Mouse (Mus musculus) NIH3T3 (cell line): Measurements from ENCODE around the gene Gpr88.
"Not testable (repeated sequence)": the region's sequence is repeated elsewhere in the genome, so short reads cannot be mapped to it uniquely, and the experiment has no call there.

Source experiments
- DNase-seq: peaks from one replicate; pipeline ENCODE4 v3.0.0-alpha.2; 2012; ENCODE audit warnings: low read depth

The Gpr88 gene

DNA sequence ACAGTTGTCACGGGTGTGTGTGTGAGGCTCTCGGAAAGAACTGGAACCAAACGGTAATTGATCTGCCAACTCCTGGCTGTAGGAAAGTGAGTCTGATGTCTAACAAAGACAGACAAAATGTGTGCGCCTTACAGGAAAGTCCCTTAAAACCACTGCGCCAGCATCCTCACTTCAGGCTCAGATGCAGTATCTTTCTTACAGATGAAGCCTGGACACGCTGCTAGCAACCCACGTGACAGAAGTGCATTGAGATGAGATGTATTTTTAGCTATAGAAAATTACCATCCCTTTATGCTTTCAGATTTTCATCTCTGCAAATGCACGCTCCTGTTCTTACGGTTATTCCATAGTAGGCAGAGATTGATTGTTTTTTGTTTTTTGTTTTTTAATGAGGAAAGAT, 10.6 kb downstream of the Gpr88 start:
- no peak for DNase-seq

DNA sequence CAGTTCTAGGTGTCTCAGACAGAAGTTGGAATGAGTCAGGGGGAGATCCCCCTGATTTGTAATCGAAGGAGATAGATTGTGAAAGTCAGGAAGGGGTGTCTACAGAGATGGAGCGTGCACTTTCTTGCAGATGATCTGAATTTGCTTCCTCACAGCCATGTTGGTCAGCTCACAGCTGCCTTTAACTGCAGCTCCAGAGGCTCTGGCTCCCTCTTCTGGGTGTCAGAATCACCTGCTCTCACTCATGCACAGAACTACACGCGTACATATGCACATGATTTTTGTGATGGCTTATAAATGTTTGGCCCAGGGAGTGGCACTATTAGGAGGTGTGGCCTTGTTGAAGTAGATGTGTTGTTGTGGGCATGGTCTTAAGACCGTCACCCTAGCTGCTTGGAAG, 15.8 kb downstream of the Gpr88 start:
- peak; percentile 38 for DNase-seq

DNA sequence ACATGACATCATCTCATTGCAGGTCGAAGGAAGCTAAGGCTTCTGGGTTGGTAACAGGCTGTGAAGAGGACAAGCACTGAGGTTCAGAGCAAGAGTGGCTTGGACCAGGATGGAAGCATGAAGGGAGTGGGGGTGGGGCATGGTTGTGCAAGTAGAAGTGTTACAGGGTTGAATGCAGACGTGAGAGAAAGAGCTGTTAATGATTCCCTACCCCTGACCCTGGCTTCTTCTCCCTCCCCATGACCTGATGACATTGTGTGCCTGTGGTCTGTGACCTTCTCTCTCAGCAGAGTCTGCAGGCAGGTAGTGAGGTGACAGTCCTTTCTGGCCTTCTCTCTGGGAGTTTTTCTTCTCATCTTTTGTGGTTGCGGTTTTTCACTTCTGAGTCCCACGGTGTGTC, 16.4 kb downstream of the Gpr88 start:
- no peak for DNase-seq

DNA sequence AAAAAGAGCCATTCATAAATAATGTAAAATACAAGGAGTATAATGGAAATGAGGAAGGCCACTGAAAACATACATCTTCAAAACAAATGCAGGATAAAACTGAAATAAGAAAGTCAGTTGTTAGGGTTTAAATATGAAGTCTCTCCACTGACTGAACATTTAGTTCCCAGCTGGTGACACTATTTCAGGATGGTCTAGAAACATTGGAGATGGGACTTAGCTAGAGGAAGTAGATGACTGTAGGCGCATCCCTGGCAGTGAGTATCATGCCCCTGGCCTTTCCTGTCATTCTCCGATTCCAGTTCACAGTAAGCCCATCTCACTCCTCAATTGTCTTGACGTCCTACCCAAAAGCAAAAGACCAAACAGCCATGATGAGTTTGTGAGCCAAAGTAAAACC, 19.8 kb downstream of the Gpr88 start:
- DNase-seq, result no peak

DNA sequence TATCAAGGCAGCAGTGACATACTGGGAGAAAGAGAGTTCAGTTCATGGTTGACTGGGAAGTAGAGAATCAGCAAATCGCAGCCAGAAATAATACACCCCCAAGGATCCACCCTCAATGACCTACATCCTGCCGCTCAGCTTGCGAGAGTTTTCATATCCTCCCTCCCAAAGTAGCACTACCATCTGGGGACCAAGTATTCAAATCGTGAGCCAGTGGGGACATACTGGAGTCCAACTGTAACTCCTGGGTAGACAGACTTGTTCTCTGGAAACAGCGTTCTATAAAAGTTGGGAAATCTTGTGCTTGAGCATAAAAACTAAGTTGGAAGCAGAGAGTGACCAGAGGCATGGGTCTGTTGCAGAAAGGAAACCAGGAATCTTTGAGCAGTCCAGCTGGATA, 20.5 kb downstream of the Gpr88 start:
- no peak for DNase-seq

- DNase-seq, result no peak
Observed at GRCm38 (mm10) chr3:116229336-116229735, 24.0 kb downstream of the Gpr88 start.

GRCm38 (mm10) chr3:116228360-116229245, 24.7 kb downstream of the Gpr88 start:
- DNase-seq, result peak; percentile 46

GRCm38 (mm10) chr3:116227383-116227782, 25.9 kb downstream of the Gpr88 start:
- DNase-seq, result peak; percentile 86

DNA sequence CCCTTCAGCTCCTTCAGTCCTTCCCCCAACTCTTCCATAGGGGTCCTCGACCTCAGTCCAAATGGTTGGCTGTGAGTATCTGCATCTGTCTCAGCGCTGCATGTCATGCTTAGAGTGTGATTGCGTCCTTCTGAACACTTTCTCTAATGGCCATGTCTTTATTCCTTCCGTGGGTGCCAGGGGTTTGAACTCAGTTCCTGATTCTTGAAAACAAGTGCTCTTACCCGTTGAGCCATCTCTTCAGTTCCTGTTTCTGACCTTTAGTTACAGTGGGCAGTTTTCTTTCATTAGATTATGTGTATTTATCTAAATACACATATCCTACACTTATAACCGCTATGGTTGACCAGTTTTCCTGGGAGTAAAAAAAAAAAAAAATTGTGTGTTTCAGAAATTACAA, 26.4 kb downstream of the Gpr88 start:
- no peak for DNase-seq

GRCm38 (mm10) chr3:116222511-116223243, 30.6 kb downstream of the Gpr88 start:
- no peak for DNase-seq

GRCm38 (mm10) chr3:116221686-116222010, 31.7 kb downstream of the Gpr88 start:
- DNase-seq, result no peak

- peak; percentile 67 for DNase-seq
Observed at GRCm38 (mm10) chr3:116220980-116221685, 32.2 kb downstream of the Gpr88 start.

- DNase-seq, result not testable (repeated sequence)
Observed at GRCm38 (mm10) chr3:116217398-116217797, 35.9 kb downstream of the Gpr88 start.

GRCm38 (mm10) chr3:116216261-116216660, 37.0 kb downstream of the Gpr88 start:
- DNase-seq, result no peak

DNA sequence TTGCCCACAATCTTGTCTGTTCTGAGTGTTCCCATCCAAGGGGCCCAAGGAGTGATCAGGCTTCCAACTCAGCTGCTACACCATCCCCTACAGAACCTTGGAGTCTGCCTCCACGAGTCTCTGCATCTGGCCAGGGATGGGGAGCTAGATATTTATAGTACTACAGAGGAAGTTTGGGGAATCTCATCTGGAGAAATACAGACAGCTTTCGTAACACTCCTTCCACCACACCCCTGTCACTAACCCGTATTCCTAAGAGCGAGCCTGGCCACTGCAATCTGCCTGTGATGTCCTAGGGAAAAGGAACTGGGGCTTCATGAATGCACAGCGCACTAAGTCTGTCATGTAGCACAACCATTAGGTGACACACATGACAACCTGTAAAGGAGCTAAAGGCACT, 41.7 kb downstream of the Gpr88 start:
- DNase-seq, result no peak

DNA sequence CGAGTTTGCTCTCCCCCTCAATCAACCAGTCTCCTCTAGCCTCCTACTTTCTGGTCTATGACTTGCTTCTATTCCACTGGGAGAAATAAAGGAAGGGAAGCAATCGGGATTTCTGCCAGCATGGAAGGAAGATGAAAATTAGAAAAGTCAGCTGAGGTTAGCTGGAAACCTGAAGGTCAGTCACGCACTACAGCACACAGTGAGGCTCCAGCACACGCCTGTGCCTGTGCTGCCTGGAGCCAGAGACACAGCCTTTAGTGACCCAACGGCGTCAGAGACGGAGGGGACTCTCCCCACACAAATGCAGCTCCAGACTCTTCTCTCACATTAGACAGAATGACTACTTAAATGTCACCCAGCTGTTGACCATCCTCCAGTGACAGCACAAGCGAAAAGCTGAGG, 42.6 kb downstream of the Gpr88 start:
- DNase-seq, result no peak

DNA sequence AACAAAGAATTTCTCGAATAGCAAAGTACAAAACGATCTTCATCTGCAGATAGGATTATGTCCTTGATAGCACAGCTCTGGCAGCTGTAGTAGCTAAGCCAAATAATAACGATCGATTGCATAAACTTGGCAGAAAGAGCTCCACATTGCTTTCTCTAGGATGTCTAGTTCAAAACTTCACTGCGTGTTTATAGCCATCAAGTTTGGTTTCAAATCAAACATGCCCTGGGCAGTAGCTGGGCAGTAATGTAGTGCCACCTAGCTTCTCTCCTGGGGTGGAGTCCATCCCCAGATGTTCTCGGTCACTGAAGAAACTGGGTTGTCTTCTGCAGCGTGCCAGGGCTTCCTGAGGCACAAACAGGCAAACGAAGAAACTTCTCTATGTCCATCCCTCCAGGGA, 44.1 kb downstream of the Gpr88 start:
- DNase-seq, result no peak

GRCm38 (mm10) chr3:116206306-116206834, 46.9 kb downstream of the Gpr88 start:
- no peak for DNase-seq

DNA sequence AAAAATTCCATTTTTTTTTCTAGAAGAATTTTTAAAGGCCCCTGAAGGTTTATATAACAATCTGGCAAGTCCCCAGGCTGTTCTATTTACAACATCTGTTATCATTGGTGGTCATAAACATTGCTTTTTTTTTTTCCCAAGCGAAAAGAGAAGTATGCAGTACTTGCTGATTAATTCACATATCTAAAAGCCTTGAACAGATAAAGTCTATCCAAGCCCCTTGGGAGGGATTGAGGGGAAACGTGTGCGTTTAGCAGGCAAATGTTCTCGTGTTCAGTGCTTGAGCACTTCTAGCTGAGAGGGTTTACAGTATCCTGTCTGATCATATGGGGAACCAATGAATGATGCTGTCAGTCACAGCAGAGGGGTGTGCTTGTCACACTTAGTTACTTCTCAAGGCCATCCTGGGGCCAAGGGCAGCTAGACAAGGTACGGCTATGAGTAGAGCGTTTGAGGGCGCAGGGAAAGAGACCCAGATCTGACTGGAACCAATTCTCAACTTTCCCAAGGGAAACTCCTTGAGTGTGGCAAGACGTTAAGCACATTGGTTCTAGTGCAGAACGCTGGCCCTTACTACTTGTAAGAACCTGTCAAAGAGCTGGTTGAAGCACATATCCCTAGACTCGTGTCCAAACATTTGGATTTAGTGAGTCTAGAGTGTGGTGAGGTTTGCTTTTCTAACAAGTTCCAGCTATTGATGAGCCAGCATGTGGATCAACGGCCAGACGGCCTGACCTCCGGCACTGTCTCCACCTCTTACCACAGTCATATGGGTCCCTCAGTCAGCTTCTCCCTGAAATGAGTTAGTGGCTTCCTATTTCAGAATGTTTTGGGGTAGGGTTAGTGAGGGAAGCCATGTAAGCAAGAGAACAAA, 47.7 kb downstream of the Gpr88 start:
- DNase-seq, result peak; percentile 75

DNA sequence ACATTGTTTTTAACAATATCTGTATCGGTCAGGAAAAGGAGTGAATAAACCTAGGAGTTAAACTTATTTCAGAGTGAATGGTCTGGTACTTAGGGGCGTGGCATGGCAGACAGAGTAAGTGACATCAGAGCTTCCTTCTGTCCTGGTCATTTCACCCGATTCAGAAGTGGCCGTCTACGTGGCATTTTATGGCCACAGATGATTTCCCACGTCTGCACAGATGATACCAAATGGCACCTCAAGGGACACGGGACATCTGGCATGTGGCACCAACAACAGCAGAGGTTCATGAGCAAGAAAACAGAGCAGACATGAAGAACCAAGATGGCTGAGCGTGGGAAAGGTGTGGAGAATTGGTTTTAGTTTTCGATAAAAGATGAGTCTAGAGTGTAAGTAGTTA, 48.7 kb downstream of the Gpr88 start:
- no peak for DNase-seq

DNA sequence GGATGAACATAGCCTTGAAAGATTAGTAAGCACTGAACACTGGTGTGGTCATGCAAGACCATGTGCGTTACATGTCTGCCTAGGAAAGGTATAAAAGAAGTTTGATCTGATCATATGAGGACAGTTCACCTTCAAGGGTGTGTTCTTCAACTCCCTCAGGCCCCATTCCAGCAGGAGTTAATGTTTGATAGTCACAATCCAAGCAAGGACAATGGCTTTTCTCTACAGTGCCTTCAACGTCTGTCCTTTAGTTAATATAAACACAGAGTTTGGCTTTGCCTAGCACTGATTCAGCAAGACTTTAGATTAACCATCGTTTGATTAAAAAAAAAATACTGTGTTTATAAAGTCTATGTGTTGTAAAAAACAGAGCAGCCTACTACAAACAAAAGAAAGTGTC, 49.4 kb downstream of the Gpr88 start:
- no peak for DNase-seq

GRCm38 (mm10) chr3:116200060-116200459, 53.2 kb downstream of the Gpr88 start:
- DNase-seq, result no peak
